Mouse (Mus musculus): Measurements from ENCODE around the gene Mrpl51. TPM values are rescaled to one million over a fixed set of nuclear protein-coding genes. Genes with fewer than 3 reads are reported as not detected.
"Not testable (repeated sequence)": the region's sequence is repeated elsewhere in the genome, so short reads cannot be mapped to it uniquely, and the experiment has no call there.

Mrpl51 gene
- polyA plus RNA-seq, 1 experiment from 2014 or later: 184 TPM

DNA sequence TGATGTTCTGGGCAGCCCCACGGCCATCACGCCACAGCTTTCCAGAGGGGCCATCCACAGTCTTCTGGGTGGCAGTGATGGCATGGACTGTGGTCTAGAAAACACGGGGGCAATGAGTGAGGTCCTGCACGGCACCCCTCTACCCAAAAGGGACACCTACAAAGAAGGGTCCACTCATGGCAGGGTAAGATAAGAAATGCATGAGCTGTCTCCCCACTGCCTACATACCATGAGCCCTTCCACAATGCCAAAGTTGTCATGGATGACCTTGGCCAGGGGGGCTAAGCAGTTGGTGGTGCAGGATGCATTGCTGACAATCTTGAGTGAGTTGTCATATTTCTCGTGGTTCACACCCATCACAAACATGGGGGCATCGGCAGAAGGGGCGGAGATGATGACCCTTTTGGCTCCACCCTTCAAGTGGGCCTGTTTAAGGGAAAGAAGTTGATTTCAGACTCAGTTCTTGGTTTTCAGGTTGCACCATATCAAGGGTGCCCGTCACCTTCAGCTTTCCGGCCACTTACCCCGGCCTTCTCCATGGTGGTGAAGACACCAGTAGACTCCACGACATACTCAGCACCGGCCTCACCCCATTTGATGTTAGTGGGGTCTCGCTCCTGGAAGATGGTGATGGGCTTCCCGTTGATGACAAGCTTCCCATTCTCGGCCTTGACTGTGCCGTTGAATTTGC is 28.8 kb upstream of the Mrpl51 start:
- ATAC-seq (ENCODE audit: low FRiP score): not testable (repeated sequence)

GRCm38 (mm10) chr6:125163801-125164657 is 27.6 kb upstream of the Mrpl51 start:
- ATAC-seq (ENCODE audit: low FRiP score) (no peak), DNase-seq (ENCODE audit: low spot score) (peak; percentile 48)
- Histone ChIP-seq H3K4me3 (ENCODE audit: low read depth, low read length) (peak overlapping the region; percentile 94), H3K27ac (ENCODE audit: low read depth, low read length) (peak overlapping the region; percentile 91), H3K36me3 (ENCODE audit: control insufficient read depth, insufficient read depth, low read length) (peaks cover 11% of the 10 kb centered on the region), H3K9ac (ENCODE audit: low read depth, low read length) (peak overlapping the region; percentile 98), H3K4me1 (replicated peaks; ENCODE audit: control insufficient read depth, insufficient read depth, low read length) (peaks cover 26% of the 10 kb centered on the region), H3K4me2 (replicated peaks; ENCODE audit: low read depth, low read length) (peak overlapping the region; percentile 95), H3K9me3 (ENCODE audit: control insufficient read depth, low read length) (no peaks in the 10 kb centered on the region), H3K27me3 (ENCODE audit: control insufficient read depth, insufficient read depth, low read length) (no peaks in the 10 kb centered on the region)
- WGBS: 7% methylated on average over 20 of the region's 20 CpGs

More for the DNA sequence above, 28.8 kb upstream of the Mrpl51 start:
- Histone ChIP-seq H3K36me3 (ENCODE audit: control insufficient read depth, insufficient read depth, low read length) (peaks cover 15% of the 10 kb centered on the region), H3K4me1 (replicated peaks; ENCODE audit: control insufficient read depth, insufficient read depth, low read length) (peaks cover 26% of the 10 kb centered on the region)
- WGBS: 76% methylated on average over 11 of the region's 16 CpGs
- H3K9ac ChIP-seq (ENCODE audit: low read depth, low read length); H3K27ac ChIP-seq (ENCODE audit: low read depth, low read length); H3K4me3 ChIP-seq (ENCODE audit: low read depth, low read length); H3K9me3 ChIP-seq (ENCODE audit: control insufficient read depth, low read length); H3K27me3 ChIP-seq (ENCODE audit: control insufficient read depth, insufficient read depth, low read length); DNase-seq (ENCODE audit: low spot score); H3K4me2 ChIP-seq (replicated peaks; ENCODE audit: low read depth, low read length): not testable (repeated sequence)

DNA sequence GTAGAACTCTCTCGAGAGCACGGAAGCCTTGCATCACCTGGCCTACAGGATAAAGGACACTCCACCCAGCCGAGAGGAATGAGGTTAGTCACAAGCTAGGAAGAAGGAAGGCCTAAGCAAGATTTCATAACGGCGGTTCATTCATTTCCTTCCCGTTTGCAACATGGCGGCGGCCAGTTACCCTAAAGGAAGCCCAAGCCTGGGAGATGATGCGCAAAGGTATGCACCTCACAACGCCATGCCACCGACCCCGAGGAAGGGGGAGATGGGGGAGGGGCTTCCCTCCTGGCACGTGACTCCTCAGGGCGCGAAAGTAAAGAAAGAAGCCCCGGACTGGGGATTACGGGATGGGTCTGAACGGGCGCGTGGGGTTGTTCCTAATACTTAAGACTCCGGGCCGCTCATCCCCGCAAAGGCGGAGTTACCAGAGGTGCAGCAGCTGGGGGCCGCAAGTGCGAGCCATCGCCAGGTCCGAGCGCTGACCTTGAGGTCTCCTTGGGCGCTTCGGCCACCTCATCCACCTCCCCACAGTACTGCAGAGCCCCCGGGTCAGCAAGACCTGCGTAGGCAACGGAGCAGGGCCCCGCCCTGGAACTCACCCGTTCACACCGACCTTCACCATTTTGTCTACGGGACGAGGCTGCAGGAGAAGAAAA is 26.8 kb upstream of the Mrpl51 start:
- Histone ChIP-seq H3K36me3 (ENCODE audit: control insufficient read depth, insufficient read depth, low read length) (peaks cover 10% of the 10 kb centered on the region), H3K9me3 (ENCODE audit: control insufficient read depth, low read length) (no peaks in the 10 kb centered on the region), H3K4me1 (replicated peaks; ENCODE audit: control insufficient read depth, insufficient read depth, low read length) (peaks cover 26% of the 10 kb centered on the region), H3K4me2 (replicated peaks; ENCODE audit: low read depth, low read length) (peak overlapping the region; percentile 95), H3K4me3 (ENCODE audit: low read depth, low read length) (peak overlapping the region; percentile 94), H3K27ac (ENCODE audit: low read depth, low read length) (peak overlapping the region; percentile 91), H3K9ac (ENCODE audit: low read depth, low read length) (peak overlapping the region; percentile 98), H3K27me3 (ENCODE audit: control insufficient read depth, insufficient read depth, low read length) (no peaks in the 10 kb centered on the region)
- DNase-seq (ENCODE audit: low spot score): peak; percentile 88
- ATAC-seq (ENCODE audit: low FRiP score): peak; percentile 48
- under 1% methylated on average over 39 of the region's 39 CpGs for WGBS

DNA sequence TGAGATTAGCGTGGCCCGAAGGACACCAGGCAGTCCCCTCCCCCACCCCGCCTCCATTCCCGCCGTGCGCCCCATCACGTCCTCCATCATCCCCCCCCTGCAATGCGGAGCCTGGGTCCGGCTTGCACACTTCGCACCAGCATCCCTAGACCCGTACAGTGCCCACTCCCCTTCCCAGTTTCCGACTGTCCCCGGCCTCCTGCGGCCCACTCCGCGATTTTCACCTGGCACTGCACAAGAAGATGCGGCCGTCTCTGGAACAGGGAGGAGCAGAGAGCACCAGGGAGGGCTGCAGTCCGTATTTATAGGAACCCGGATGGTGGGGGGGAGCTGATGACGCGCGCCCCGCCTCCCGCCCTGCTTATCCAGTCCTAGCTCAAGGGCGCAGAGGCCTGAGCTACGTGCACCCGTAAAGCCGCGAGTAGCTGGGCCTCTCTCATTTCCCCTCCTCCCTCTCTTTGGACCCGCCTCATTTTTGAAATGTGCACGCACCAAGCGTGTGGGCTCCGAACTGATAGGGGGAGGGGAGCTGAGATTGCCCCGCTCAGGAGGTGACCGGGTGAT is 26.2 kb upstream of the Mrpl51 start:
- Histone ChIP-seq H3K4me2 (replicated peaks; ENCODE audit: low read depth, low read length) (peak overlapping the region; percentile 95), H3K27ac (ENCODE audit: low read depth, low read length) (peak overlapping the region; percentile 91), H3K4me1 (replicated peaks; ENCODE audit: control insufficient read depth, insufficient read depth, low read length) (peaks cover 26% of the 10 kb centered on the region), H3K27me3 (ENCODE audit: control insufficient read depth, insufficient read depth, low read length) (no peaks in the 10 kb centered on the region), H3K36me3 (ENCODE audit: control insufficient read depth, insufficient read depth, low read length) (peaks cover 10% of the 10 kb centered on the region), H3K9ac (ENCODE audit: low read depth, low read length) (peak overlapping the region; percentile 98), H3K4me3 (ENCODE audit: low read depth, low read length) (peak overlapping the region; percentile 94), H3K9me3 (ENCODE audit: control insufficient read depth, low read length) (no peaks in the 10 kb centered on the region)
- DNase-seq (ENCODE audit: low spot score) (peak; percentile 96), ATAC-seq (ENCODE audit: low FRiP score) (peak; percentile 91)
- WGBS: under 1% methylated on average over 35 of the region's 36 CpGs

- Histone ChIP-seq H3K9me3 (ENCODE audit: control insufficient read depth, low read length) (no peaks in the 10 kb centered on the region), H3K27me3 (ENCODE audit: control insufficient read depth, insufficient read depth, low read length) (no peaks in the 10 kb centered on the region), H3K27ac (ENCODE audit: low read depth, low read length) (peak within 1 kb of the TSS; percentile 91), H3K4me3 (ENCODE audit: low read depth, low read length) (peak within 1 kb of the TSS; percentile 94), H3K4me2 (replicated peaks; ENCODE audit: low read depth, low read length) (peak within 1 kb of the TSS; percentile 95), H3K36me3 (ENCODE audit: control insufficient read depth, insufficient read depth, low read length) (peaks cover 10% of the 10 kb centered on the region), H3K9ac (ENCODE audit: low read depth, low read length) (peak within 1 kb of the TSS; percentile 98), H3K4me1 (replicated peaks; ENCODE audit: control insufficient read depth, insufficient read depth, low read length) (peaks cover 26% of the 10 kb centered on the region)
- peak; percentile 17; the same call in 1 of the 2 replicates for ATAC-seq (ENCODE audit: low FRiP score)
- peak; percentile 67 for DNase-seq (ENCODE audit: low spot score)
- WGBS: under 1% methylated on average over 18 of the region's 18 CpGs
These were observed 25.4 kb upstream of the Mrpl51 start, which contains the start of gene Gapdh for GRCm38 (mm10) chr6:125166051-125166751. Gene Gapdh, minus strand, starts transcription at chr6:125166467.

- Histone ChIP-seq H3K9ac (ENCODE audit: low read depth, low read length) (peak overlapping the region; percentile 54), H3K36me3 (ENCODE audit: control insufficient read depth, insufficient read depth, low read length) (peaks cover 17% of the 10 kb centered on the region), H3K9me3 (ENCODE audit: control insufficient read depth, low read length) (no peaks in the 10 kb centered on the region), H3K27me3 (ENCODE audit: control insufficient read depth, insufficient read depth, low read length) (no peaks in the 10 kb centered on the region), H3K4me1 (replicated peaks; ENCODE audit: control insufficient read depth, insufficient read depth, low read length) (peaks cover 26% of the 10 kb centered on the region), H3K4me3 (ENCODE audit: low read depth, low read length) (peak overlapping the region; percentile 94; the same call in 1 of the 2 replicates), H3K4me2 (replicated peaks; ENCODE audit: low read depth, low read length) (peak overlapping the region; percentile 95), H3K27ac (ENCODE audit: low read depth, low read length) (peak overlapping the region; percentile 91)
- 15% methylated on average over 10 of the region's 10 CpGs for WGBS
- DNase-seq (ENCODE audit: low spot score): peak; percentile 51
- ATAC-seq (ENCODE audit: low FRiP score): peak; percentile 18; the same call in 1 of the 2 replicates
These were observed 24.5 kb upstream of the Mrpl51 start for GRCm38 (mm10) chr6:125166861-125167650.

DNA sequence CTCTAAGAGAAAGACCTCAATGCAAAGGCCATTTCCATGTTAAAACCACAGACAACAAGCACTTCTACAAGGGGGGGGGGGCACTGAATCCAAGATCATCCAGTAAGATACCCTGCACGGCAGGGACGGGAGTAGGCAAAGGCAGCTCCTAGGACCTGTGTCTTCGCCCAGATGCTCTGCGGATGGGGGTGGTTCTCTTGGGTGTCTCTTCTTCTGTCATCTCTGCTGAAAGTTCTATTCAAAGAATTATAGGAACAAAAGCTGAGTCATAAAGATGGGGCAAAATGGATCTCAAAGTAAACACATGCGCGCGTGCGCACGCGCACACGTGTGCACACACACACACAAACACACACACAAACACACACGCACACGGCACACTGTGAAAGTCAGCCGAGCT is 23.5 kb upstream of the Mrpl51 start:
- DNase-seq (ENCODE audit: low spot score) (no peak), ATAC-seq (ENCODE audit: low FRiP score) (no peak)
- no peak overlapping the region for H3K9ac ChIP-seq (ENCODE audit: low read depth, low read length)
- H3K27me3 ChIP-seq (ENCODE audit: control insufficient read depth, insufficient read depth, low read length): no peaks in the 10 kb centered on the region
- H3K4me1 ChIP-seq (replicated peaks; ENCODE audit: control insufficient read depth, insufficient read depth, low read length): peaks cover 26% of the 10 kb centered on the region
- no peak overlapping the region for H3K4me3 ChIP-seq (ENCODE audit: low read depth, low read length)
- no peak overlapping the region for H3K4me2 ChIP-seq (replicated peaks; ENCODE audit: low read depth, low read length)
- 92% methylated on average over 14 of the region's 14 CpGs for WGBS
- peaks cover 22% of the 10 kb centered on the region for H3K36me3 ChIP-seq (ENCODE audit: control insufficient read depth, insufficient read depth, low read length)
- H3K27ac ChIP-seq (ENCODE audit: low read depth, low read length): no peak overlapping the region
- no peaks in the 10 kb centered on the region for H3K9me3 ChIP-seq (ENCODE audit: control insufficient read depth, low read length)
